Mouse (Mus musculus): ENCODE measurements at regions not wholly inside any gene's neighbourhood (a gene's known extent, or its start where the extent isn't known, plus 50 kb on each side); places are given as distances from the start of the nearest gene placed in this dataset.

- ATAC-seq (replicated peaks; ENCODE audit: insufficient number of reproducible peaks, low FRiP score, low TSS enrichment) = no peak
- WGBS (ENCODE audit: insufficient replicate concordance) = 75% methylated on average over 1 of the region's 1 CpGs
- H3K9me3 ChIP-seq (replicated peaks; ENCODE audit: control insufficient read depth, low read length) = no peaks in the 10 kb centered on the region; the same call in 1 of the 2 replicates
- H3K27ac ChIP-seq (ENCODE audit: low read depth, low read length) = no peak overlapping the region
- no peak overlapping the region for H3K4me3 ChIP-seq (ENCODE audit: low read depth, low read length)
- H3K4me2 ChIP-seq = no peak overlapping the region
- no peaks in the 10 kb centered on the region for H3K27me3 ChIP-seq (ENCODE audit: control insufficient read depth, insufficient read depth, low read length)
- no peak overlapping the region for H3K9ac ChIP-seq (ENCODE audit: low read depth, low read length)
- peaks cover 7% of the 10 kb centered on the region for H3K4me1 ChIP-seq (ENCODE audit: control insufficient read depth, insufficient read depth, low read length)
- H3K36me3 ChIP-seq (ENCODE audit: control insufficient read depth, insufficient read depth, low read length) = no peaks in the 10 kb centered on the region
These were observed 263.0 kb upstream of the Nrp1 start for GRCm38 (mm10) chr8:128095451-128095850.

GRCm38 (mm10) chr8:128097601-128098000 lies 260.8 kb upstream of the Nrp1 start:
- no peak for ATAC-seq (replicated peaks; ENCODE audit: insufficient number of reproducible peaks, low FRiP score, low TSS enrichment)
- no peak overlapping the region for H3K4me3 ChIP-seq (ENCODE audit: low read depth, low read length)
- no peaks in the 10 kb centered on the region for H3K9me3 ChIP-seq (replicated peaks; ENCODE audit: control insufficient read depth, low read length)
- no peak overlapping the region for H3K9ac ChIP-seq (ENCODE audit: low read depth, low read length)
- 79% methylated on average over 3 of the region's 3 CpGs for WGBS (ENCODE audit: insufficient replicate concordance)
- no peaks in the 10 kb centered on the region for H3K36me3 ChIP-seq (ENCODE audit: control insufficient read depth, insufficient read depth, low read length)
- H3K4me1 ChIP-seq (ENCODE audit: control insufficient read depth, insufficient read depth, low read length) = peaks cover 7% of the 10 kb centered on the region
- no peaks in the 10 kb centered on the region for H3K27me3 ChIP-seq (ENCODE audit: control insufficient read depth, insufficient read depth, low read length)
- H3K4me2 ChIP-seq = no peak overlapping the region
- H3K27ac ChIP-seq (ENCODE audit: low read depth, low read length) = no peak overlapping the region

GRCm38 (mm10) chr8:128103380-128103779 lies 255.0 kb upstream of the Nrp1 start:
- H3K4me3 ChIP-seq (ENCODE audit: low read depth, low read length) = no peak overlapping the region
- H3K27me3 ChIP-seq (ENCODE audit: control insufficient read depth, insufficient read depth, low read length) = no peaks in the 10 kb centered on the region
- no peaks in the 10 kb centered on the region for H3K36me3 ChIP-seq (ENCODE audit: control insufficient read depth, insufficient read depth, low read length)
- H3K9me3 ChIP-seq (replicated peaks; ENCODE audit: control insufficient read depth, low read length) = no peaks in the 10 kb centered on the region
- H3K27ac ChIP-seq (ENCODE audit: low read depth, low read length) = no peak overlapping the region
- no peak overlapping the region for H3K4me2 ChIP-seq
- 82% methylated on average over 1 of the region's 1 CpGs for WGBS (ENCODE audit: insufficient replicate concordance)
- no peak for ATAC-seq (replicated peaks; ENCODE audit: insufficient number of reproducible peaks, low FRiP score, low TSS enrichment)
- peaks cover 7% of the 10 kb centered on the region for H3K4me1 ChIP-seq (ENCODE audit: control insufficient read depth, insufficient read depth, low read length)
- H3K9ac ChIP-seq (ENCODE audit: low read depth, low read length) = no peak overlapping the region

GRCm38 (mm10) chr8:128106569-128106968 lies 251.8 kb upstream of the Nrp1 start:
- Histone ChIP-seq H3K4me3 (ENCODE audit: low read depth, low read length) (no peak overlapping the region), H3K36me3 (ENCODE audit: control insufficient read depth, insufficient read depth, low read length) (no peaks in the 10 kb centered on the region), H3K27me3 (ENCODE audit: control insufficient read depth, insufficient read depth, low read length) (no peaks in the 10 kb centered on the region), H3K9ac (ENCODE audit: low read depth, low read length) (no peak overlapping the region), H3K9me3 (replicated peaks; ENCODE audit: control insufficient read depth, low read length) (no peaks in the 10 kb centered on the region), H3K27ac (ENCODE audit: low read depth, low read length) (no peak overlapping the region), H3K4me1 (ENCODE audit: control insufficient read depth, insufficient read depth, low read length) (no peaks in the 10 kb centered on the region), H3K4me2 (no peak overlapping the region)
- WGBS (ENCODE audit: insufficient replicate concordance) = 85% methylated on average over 2 of the region's 2 CpGs
- ATAC-seq (replicated peaks; ENCODE audit: insufficient number of reproducible peaks, low FRiP score, low TSS enrichment) = no peak

GRCm38 (mm10) chr8:128107041-128107440 lies 251.4 kb upstream of the Nrp1 start:
- no peaks in the 10 kb centered on the region for H3K9me3 ChIP-seq (replicated peaks; ENCODE audit: control insufficient read depth, low read length)
- H3K36me3 ChIP-seq (ENCODE audit: control insufficient read depth, insufficient read depth, low read length) = no peaks in the 10 kb centered on the region
- H3K4me1 ChIP-seq (ENCODE audit: control insufficient read depth, insufficient read depth, low read length) = no peaks in the 10 kb centered on the region
- H3K4me2 ChIP-seq = no peak overlapping the region
- no peak overlapping the region for H3K9ac ChIP-seq (ENCODE audit: low read depth, low read length)
- no peak for ATAC-seq (replicated peaks; ENCODE audit: insufficient number of reproducible peaks, low FRiP score, low TSS enrichment)
- no peaks in the 10 kb centered on the region for H3K27me3 ChIP-seq (ENCODE audit: control insufficient read depth, insufficient read depth, low read length)
- H3K4me3 ChIP-seq (ENCODE audit: low read depth, low read length) = no peak overlapping the region
- no peak overlapping the region for H3K27ac ChIP-seq (ENCODE audit: low read depth, low read length)
- 85% methylated on average over 7 of the region's 7 CpGs for WGBS (ENCODE audit: insufficient replicate concordance)

- H3K27me3 ChIP-seq (ENCODE audit: control insufficient read depth, insufficient read depth, low read length) = no peaks in the 10 kb centered on the region
- H3K4me1 ChIP-seq (ENCODE audit: control insufficient read depth, insufficient read depth, low read length) = peaks cover 9% of the 10 kb centered on the region
- H3K4me2 ChIP-seq = no peak overlapping the region
- no peak overlapping the region for H3K27ac ChIP-seq (ENCODE audit: low read depth, low read length)
- 76% methylated on average over 3 of the region's 3 CpGs for WGBS (ENCODE audit: insufficient replicate concordance)
- ATAC-seq (replicated peaks; ENCODE audit: insufficient number of reproducible peaks, low FRiP score, low TSS enrichment) = no peak
- H3K36me3 ChIP-seq (ENCODE audit: control insufficient read depth, insufficient read depth, low read length) = no peaks in the 10 kb centered on the region
- H3K9me3 ChIP-seq (replicated peaks; ENCODE audit: control insufficient read depth, low read length) = no peaks in the 10 kb centered on the region
- H3K4me3 ChIP-seq (ENCODE audit: low read depth, low read length) = no peak overlapping the region
- no peak overlapping the region for H3K9ac ChIP-seq (ENCODE audit: low read depth, low read length)
These were observed 249.4 kb upstream of the Nrp1 start for GRCm38 (mm10) chr8:128109036-128109435.

- Histone ChIP-seq H3K4me2 (no peak overlapping the region), H3K9me3 (replicated peaks; ENCODE audit: control insufficient read depth, low read length) (no peaks in the 10 kb centered on the region), H3K36me3 (ENCODE audit: control insufficient read depth, insufficient read depth, low read length) (no peaks in the 10 kb centered on the region), H3K27me3 (ENCODE audit: control insufficient read depth, insufficient read depth, low read length) (no peaks in the 10 kb centered on the region), H3K9ac (ENCODE audit: low read depth, low read length) (no peak overlapping the region), H3K4me3 (ENCODE audit: low read depth, low read length) (no peak overlapping the region), H3K4me1 (ENCODE audit: control insufficient read depth, insufficient read depth, low read length) (peaks cover 9% of the 10 kb centered on the region), H3K27ac (ENCODE audit: low read depth, low read length) (no peak overlapping the region)
- WGBS (ENCODE audit: insufficient replicate concordance) = 71% methylated on average over 3 of the region's 3 CpGs
- no peak for ATAC-seq (replicated peaks; ENCODE audit: insufficient number of reproducible peaks, low FRiP score, low TSS enrichment)
These were observed 247.3 kb upstream of the Nrp1 start for GRCm38 (mm10) chr8:128111132-128111531.

- Histone ChIP-seq H3K27ac (ENCODE audit: low read depth, low read length) (peak overlapping the region; percentile 73), H3K9me3 (replicated peaks; ENCODE audit: control insufficient read depth, low read length) (no peaks in the 10 kb centered on the region), H3K36me3 (ENCODE audit: control insufficient read depth, insufficient read depth, low read length) (no peaks in the 10 kb centered on the region), H3K4me1 (ENCODE audit: control insufficient read depth, insufficient read depth, low read length) (peaks cover 9% of the 10 kb centered on the region), H3K4me3 (ENCODE audit: low read depth, low read length) (no peak overlapping the region), H3K9ac (ENCODE audit: low read depth, low read length) (no peak overlapping the region), H3K27me3 (ENCODE audit: control insufficient read depth, insufficient read depth, low read length) (no peaks in the 10 kb centered on the region), H3K4me2 (no peak overlapping the region)
- WGBS (ENCODE audit: insufficient replicate concordance) = 33% methylated on average over 1 of the region's 1 CpGs
- ATAC-seq (replicated peaks; ENCODE audit: insufficient number of reproducible peaks, low FRiP score, low TSS enrichment) = peak; percentile 78
These were observed 245.3 kb upstream of the Nrp1 start for GRCm38 (mm10) chr8:128113116-128113515.

GRCm38 (mm10) chr8:128141290-128141966 lies 217.0 kb upstream of the Nrp1 start:
- no peak for ATAC-seq (replicated peaks; ENCODE audit: insufficient number of reproducible peaks, low FRiP score, low TSS enrichment)
- WGBS (ENCODE audit: insufficient replicate concordance) = 68% methylated on average over 4 of the region's 4 CpGs
- H3K27me3 ChIP-seq (ENCODE audit: control insufficient read depth, insufficient read depth, low read length) = no peaks in the 10 kb centered on the region
- H3K9ac ChIP-seq (ENCODE audit: low read depth, low read length) = no peak overlapping the region
- H3K4me3 ChIP-seq (ENCODE audit: low read depth, low read length) = no peak overlapping the region
- H3K9me3 ChIP-seq (replicated peaks; ENCODE audit: control insufficient read depth, low read length) = no peaks in the 10 kb centered on the region
- no peak overlapping the region for H3K4me2 ChIP-seq
- H3K4me1 ChIP-seq (ENCODE audit: control insufficient read depth, insufficient read depth, low read length) = no peaks in the 10 kb centered on the region
- no peak overlapping the region for H3K27ac ChIP-seq (ENCODE audit: low read depth, low read length)
- no peaks in the 10 kb centered on the region for H3K36me3 ChIP-seq (ENCODE audit: control insufficient read depth, insufficient read depth, low read length)

Measured in heart, embryonic 11.5 days (tissue).